Mouse (Mus musculus) CD4-positive, CD25-positive, alpha-beta regulatory T cell, adult 9 weeks (primary cell): ENCODE data around the gene Prm1. TPM values are rescaled to one million over a fixed set of nuclear protein-coding genes. Genes with fewer than 3 reads are reported as not detected.

ENCODE experiments used
- polyA plus RNA-seq: library from polyadenylated mRNA; unstranded; fragments of 100-300 nt; shearing (Covaris generic); gene quantifications from one replicate; pipeline ENCODE4 v1.2.1, GENCODE M21; 2017

Prm1 gene
- 1.0 TPM for polyA plus RNA-seq

DNA sequence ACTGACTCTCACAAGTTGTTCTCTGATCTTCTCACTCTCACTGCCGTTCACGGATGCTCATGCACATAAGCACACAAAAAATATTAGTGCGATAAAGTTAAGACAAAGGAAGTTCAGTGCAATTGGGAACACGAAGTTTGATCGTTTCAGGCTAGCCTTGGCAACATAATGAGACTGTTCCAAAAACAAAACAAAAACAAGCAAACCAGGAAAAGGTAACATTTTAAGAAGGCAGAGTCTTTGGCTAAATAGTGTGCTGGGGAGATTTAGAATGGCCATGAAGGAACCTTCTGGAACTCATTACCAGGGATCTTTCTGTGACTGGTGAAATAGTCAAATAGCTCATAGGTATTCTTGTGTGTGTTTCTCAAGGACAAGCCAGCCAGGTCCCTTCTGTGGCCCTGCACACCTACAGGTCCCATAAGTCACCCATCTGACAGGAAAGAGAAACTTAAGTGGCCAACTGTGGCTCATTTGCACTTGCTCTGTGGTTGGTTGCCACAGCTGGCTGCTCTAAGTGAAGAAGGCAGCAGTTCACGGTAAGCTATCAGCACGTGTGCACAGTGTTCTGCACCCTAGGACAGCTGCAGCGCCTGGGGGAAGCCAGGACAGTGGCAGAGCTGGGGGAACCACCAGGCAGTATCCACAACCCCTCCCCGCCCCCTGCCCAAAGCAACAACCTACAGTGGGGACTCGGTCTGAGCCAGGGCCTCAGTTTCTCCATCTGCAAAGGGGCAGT is at the start of gene Prm1:
TSS of gene Prm1 (minus strand) at position 51 of the 739 bp plus-strand sequence.

DNA sequence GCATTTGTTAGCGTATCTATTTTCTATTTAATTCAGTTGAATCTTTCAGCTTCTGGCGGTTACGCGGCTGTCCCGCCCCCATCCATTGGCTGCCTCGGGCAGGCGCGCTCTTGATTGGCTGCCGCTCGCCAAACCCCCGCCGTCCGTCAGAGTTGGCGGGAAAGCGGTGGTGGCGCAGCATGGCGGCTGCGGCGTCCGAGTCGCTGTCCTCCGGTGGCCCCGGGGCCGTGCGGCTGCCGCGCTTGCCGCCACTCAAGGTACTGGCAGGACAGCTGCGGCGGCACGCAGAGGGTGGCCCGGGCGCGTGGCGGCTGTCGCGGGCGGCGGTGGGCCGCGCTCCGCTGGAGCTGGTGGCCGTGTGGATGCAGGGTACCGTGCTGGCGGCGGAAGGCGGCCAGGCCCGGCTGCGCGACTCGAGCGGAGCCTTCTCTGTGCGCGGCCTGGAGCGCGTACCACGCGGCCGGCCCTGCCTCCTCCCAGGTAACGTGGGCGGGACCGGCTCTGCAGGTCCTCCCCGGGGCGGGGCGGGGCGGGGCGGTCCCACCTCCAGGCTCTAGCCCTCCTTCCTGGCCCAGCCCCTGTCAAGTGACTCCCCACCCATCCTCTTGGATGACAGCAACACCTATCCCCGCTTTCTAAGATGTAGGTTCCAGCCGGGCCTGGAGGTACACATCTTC is 29.4 kb upstream of the Prm1 start, which contains the start of gene Rmi2:
TSS of gene Rmi2 (plus strand) at position 149 of the 677 bp plus-strand sequence.

DNA sequence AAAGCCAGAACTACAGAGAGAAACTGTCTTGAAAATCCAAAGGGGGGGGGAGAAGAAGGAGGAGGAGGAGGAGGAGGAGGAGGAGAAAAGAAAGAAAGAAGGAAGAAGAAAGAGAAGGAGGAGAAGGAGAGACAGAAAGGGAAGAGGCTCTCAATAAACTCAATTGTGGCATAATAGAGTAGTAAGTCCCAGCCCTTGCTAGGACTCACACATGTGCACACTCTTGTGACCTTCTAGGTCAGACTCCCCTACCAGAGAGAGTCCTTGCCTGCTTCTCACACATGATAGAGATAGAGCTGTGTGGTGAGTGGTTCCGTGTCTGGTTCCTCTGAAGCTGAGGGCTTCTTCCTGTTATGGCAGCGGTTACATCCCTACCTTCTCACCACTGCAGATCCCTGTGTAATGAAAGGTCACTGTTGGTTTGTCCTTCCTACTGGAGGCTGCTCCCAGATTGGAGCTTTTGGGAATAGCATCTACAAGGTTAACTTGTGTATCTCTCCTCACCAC is 7.3 kb upstream of the Prm1 start, which contains the start of gene Gm11172:
TSS of gene Gm11172 (plus strand) at position 51 of the 507 bp plus-strand sequence.

DNA sequence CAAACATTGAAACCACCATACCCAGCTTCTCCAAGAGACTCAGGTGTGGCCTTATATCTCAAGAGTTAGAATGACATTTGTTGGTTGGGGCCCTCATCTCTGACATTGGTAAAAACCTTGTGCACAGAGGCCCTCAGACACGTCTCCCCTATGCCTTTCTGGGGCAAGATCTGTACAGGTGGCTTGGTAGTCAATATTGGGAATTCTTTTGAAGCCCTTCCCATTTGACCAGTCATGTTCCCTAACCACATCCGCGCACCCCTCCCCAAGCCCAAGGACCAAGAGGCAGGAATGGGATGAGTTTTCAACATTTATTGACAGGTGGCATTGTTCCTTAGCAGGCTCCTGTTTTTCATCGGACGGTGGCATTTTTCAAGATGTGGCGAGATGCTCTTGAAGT is 9.6 kb downstream of the Prm1 start, which contains the start of gene Prm2:
TSS of gene Prm2 (minus strand) at position 101 of the 400 bp plus-strand sequence.

DNA sequence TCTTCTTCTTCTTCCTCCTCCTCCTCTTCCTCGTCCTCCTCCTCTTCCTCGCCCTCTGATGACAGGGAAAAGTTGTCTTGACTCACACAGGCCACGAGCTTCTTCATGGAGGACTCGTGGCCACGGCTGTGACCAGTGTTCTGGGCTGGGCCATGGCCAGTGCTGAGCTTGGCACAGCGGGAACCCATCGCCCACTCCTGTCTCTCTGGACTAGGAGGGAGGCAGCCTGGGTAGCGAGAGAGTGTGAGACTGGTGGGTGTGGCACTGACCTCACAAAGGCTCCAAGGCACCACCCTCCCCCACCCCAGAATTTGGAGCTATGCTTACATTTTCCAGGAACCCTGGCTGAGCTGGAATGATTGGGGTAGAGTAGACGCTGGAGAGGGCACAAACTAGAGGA is 14.9 kb downstream of the Prm1 start, which contains the start of gene Prm3:
TSS of gene Prm3 (minus strand) at position 213 of the 400 bp plus-strand sequence.

DNA sequence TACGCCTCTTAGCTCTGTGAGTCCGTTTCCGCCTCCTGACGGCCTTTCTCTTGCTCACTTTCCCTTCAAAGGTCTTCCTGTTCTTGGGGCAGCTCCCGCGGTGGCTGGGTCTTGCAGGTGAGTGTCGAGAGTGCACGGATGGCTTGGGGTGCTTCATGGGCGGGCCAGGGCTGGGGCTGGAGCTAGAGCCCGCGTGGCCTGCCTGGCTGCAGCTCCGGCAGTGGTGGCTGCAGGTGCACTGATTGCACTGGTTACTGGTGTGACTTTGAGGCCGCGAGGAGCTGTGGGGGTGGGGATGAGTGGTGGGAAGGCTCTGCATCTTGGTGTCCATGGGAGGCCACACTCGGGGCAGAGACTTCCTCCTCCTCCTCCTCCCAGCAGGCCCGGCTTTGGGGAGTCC is 17.4 kb downstream of the Prm1 start, which contains the start of gene Tnp2:
TSS of gene Tnp2 (minus strand) at position 390 of the 400 bp plus-strand sequence.

DNA sequence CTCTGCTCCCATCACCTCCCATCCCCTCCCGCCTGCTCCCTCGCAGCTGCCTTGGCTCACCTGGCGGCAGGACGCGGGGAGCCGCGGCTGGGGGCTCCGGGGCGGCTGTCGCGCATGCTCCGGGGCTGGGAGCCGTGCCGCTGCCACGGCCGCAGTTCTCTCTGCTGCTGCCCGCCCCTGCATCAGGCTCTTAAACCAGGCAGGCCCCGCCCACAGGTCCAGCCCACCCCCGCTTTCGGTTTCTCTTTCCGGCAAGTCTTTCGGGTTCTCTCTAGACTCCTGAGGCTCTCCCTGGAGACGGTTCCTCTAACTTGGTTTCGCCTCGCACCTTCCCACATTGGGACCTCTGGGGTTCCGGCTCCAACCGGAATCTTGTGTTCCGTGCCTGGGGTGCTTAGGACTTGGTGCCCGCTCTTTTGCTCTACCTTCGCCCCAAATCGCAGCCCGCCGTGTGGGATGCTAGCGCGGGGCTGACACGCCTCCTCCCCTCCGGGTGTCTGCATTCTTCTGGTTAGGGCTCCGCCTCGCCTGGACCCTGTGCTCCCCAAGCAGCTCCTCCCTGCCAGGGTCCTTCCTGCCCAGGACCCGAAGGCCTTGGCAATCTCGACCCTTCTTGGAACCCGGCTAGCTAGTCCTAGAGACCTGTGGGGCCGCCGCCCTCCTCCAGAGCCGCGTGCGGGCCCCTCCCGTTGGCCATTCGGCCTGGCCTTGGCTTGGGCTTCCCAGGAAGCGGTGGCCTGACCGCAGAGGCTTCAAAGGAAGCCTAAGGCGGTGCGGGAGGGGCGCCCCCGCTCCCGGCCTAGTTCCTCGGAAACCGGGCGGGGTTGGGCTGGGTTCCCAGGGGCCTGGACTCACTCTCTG is 20.0 kb downstream of the Prm1 start, which contains the start of gene Socs1:
TSS of gene Socs1 (minus strand) at position 166 of the 861 bp plus-strand sequence.

Other genes with a start within 250 kb of the Prm1 start
- gene Socs1, start 20.3 kb downstream of the Prm1 start, polyA plus RNA-seq = 8.7 TPM
- gene Tnp2, start 17.2 kb downstream of the Prm1 start, polyA plus RNA-seq = 6.4 TPM
- gene Prm3, start 14.9 kb downstream of the Prm1 start, polyA plus RNA-seq = not detected
- 0.46 TPM for gene Prm2, start 9.7 kb downstream of the Prm1 start, polyA plus RNA-seq
- not detected for gene Gm11172, start 7.1 kb upstream of the Prm1 start, polyA plus RNA-seq
- 0.45 TPM for gene Rmi2, start 29.2 kb upstream of the Prm1 start, polyA plus RNA-seq